ENCODE assay signal across 8 mouse cellular contexts in genomic region chr13:62015424-62016167, GRCm38 (mm10).
DNase-seq lines count a peak whose midpoint lies in the region; ATAC-seq and TF ChIP-seq lines count a peak whose summit lies in the region.
"Not testable (repeated sequence)": the region's sequence is repeated elsewhere in the genome, so short reads cannot be mapped to it uniquely, and the experiment has no call there.

No protein-coding gene starts in this region.

- peak; percentile 27 for DNase-seq in c-Kit-negative CD71-positive TER-119-positive erythroid progenitor cells, embryonic 14.5 days (ENCODE audit: low read depth, low spot score)
- DNase-seq in fibroblast of lung, adult 2 months (ENCODE audit: low read depth), result peak; percentile 36
- peak; percentile 48 for DNase-seq in limb, embryonic 14.5 days (ENCODE audit: low spot score)
- peak; percentile 69 for DNase-seq in midbrain, embryonic 14.5 days
- peak; percentile 13 to 25 for DNase-seq in spleen, postnatal 10 days (ENCODE audit: low spot score in 2 of 2)

- TF ChIP-seq POLR2A in limb, embryonic 14.5 days (IDR thresholded peaks at IDR 0.05; ENCODE audit: borderline replicate concordance, extremely low read depth, insufficient read depth, insufficient read length), result not testable (repeated sequence)

- not testable (repeated sequence) for H3K9me3 ChIP-seq in heart, embryonic 14.5 days (ENCODE audit: control insufficient read depth, low read length); kidney, embryonic 16.5 days (ENCODE audit: low read length); limb, embryonic 14.5 days (ENCODE audit: control insufficient read depth, low read length); midbrain, embryonic 14.5 days (ENCODE audit: control insufficient read depth, low read length)

- H3K27ac ChIP-seq in heart, embryonic 14.5 days (replicated peaks in 1 of 2; ENCODE audit: control insufficient read depth in 1 of 2, insufficient read depth in 1 of 2, low read depth in 2 of 2, low read length in 2 of 2), result peak overlapping the region; percentile 54 to 62
- peak overlapping the region; percentile 75 for H3K27ac ChIP-seq in kidney, embryonic 16.5 days (ENCODE audit: low read length)
- H3K27ac ChIP-seq in limb, embryonic 14.5 days (replicated peaks; ENCODE audit: low read depth, low read length), result peak overlapping the region; percentile 71
- H3K27ac ChIP-seq in midbrain, embryonic 14.5 days (replicated peaks; ENCODE audit: low read depth, low read length), result peak overlapping the region; percentile 50

- peak; percentile 94 for ATAC-seq in CD4-positive, CD25-positive, alpha-beta regulatory T cell, adult 4 months
- ATAC-seq in heart, embryonic 14.5 days (ENCODE audit: insufficient number of reproducible peaks, insufficient read depth, low FRiP score, low read depth), result not testable (repeated sequence)
- ATAC-seq in kidney, embryonic 16.5 days (ENCODE audit: low FRiP score, low TSS enrichment), result peak; percentile 87; the same call in 1 of the 2 replicates
- peak; percentile 86 for ATAC-seq in limb, embryonic 14.5 days (ENCODE audit: low FRiP score, low read depth)
- ATAC-seq in midbrain, embryonic 14.5 days (ENCODE audit: low FRiP score, low TSS enrichment), result peak; percentile 73; the same call in 1 of the 2 replicates

- peak overlapping the region; percentile 77 for H3K9ac ChIP-seq in heart, embryonic 14.5 days (ENCODE audit: low read length)
- peak overlapping the region; percentile 84 for H3K9ac ChIP-seq in kidney, embryonic 16.5 days (replicated peaks; ENCODE audit: low read length)
- peak overlapping the region; percentile 76 for H3K9ac ChIP-seq in limb, embryonic 14.5 days (ENCODE audit: low read depth, low read length, severe bottlenecking)
- H3K9ac ChIP-seq in midbrain, embryonic 14.5 days (replicated peaks; ENCODE audit: low read length), result peak overlapping the region; percentile 53; the same call in 1 of the 2 replicates

- WGBS in heart, embryonic 14.5 days, result 2% methylated on average over 22 of the region's 22 CpGs
- WGBS in kidney, embryonic 16.5 days, result 1% methylated on average over 21 of the region's 22 CpGs
- WGBS in limb, embryonic 14.5 days, result 2% methylated on average over 22 of the region's 22 CpGs
- WGBS in midbrain, embryonic 14.5 days, result 3% methylated on average over 22 of the region's 22 CpGs

- not testable (repeated sequence) for H3K27me3 ChIP-seq in heart, embryonic 14.5 days (ENCODE audit: control insufficient read depth, insufficient read depth, low read length); kidney, embryonic 16.5 days (ENCODE audit: insufficient read depth, low read length); limb, embryonic 14.5 days (ENCODE audit: control insufficient read depth, insufficient read depth, low read length); midbrain, embryonic 14.5 days (ENCODE audit: control insufficient read depth, insufficient read depth, low read length)

- not testable (repeated sequence) for H3K4me1 ChIP-seq in heart, embryonic 14.5 days (ENCODE audit: control insufficient read depth in 2 of 2, insufficient read depth in 2 of 2, low read length in 2 of 2); kidney, embryonic 16.5 days (ENCODE audit: insufficient read depth, low read length); limb, embryonic 14.5 days (ENCODE audit: control insufficient read depth, insufficient read depth, low read length); midbrain, embryonic 14.5 days (ENCODE audit: control insufficient read depth, insufficient read depth, low read length)

- not testable (repeated sequence) for H3K36me3 ChIP-seq in heart, embryonic 14.5 days (ENCODE audit: control insufficient read depth, insufficient read depth, low read length); kidney, embryonic 16.5 days (ENCODE audit: insufficient read depth, low read length); limb, embryonic 14.5 days (ENCODE audit: control insufficient read depth, insufficient read depth, low read length); midbrain, embryonic 14.5 days (ENCODE audit: control insufficient read depth, insufficient read depth, low read length)

- H3K4me3 ChIP-seq in heart, embryonic 14.5 days (ENCODE audit: control insufficient read depth in 1 of 2, insufficient read depth in 1 of 2, low read depth in 1 of 2, low read length in 2 of 2), result peak overlapping the region; percentile 63 to 67
- peak overlapping the region; percentile 70 for H3K4me3 ChIP-seq in kidney, embryonic 16.5 days (ENCODE audit: low read length)
- H3K4me3 ChIP-seq in limb, embryonic 14.5 days (replicated peaks; ENCODE audit: low read length), result peak overlapping the region; percentile 58
- peak overlapping the region; percentile 45 for H3K4me3 ChIP-seq in midbrain, embryonic 14.5 days (replicated peaks; ENCODE audit: low read depth, low read length)

- H3K4me2 ChIP-seq in heart, embryonic 14.5 days (ENCODE audit: low read length), result peak overlapping the region; percentile 63
- peak overlapping the region; percentile 51 for H3K4me2 ChIP-seq in kidney, embryonic 16.5 days (replicated peaks; ENCODE audit: low read depth, low read length)
- peak overlapping the region; percentile 49 for H3K4me2 ChIP-seq in limb, embryonic 14.5 days (replicated peaks; ENCODE audit: low read depth, low read length, severe bottlenecking)
- peak overlapping the region; percentile 51 for H3K4me2 ChIP-seq in midbrain, embryonic 14.5 days (ENCODE audit: low read length)

Comparison
In these comparisons a context has a peak if more than half of its experiments do, and no peak if none do; other contexts are left out.
1. DNase-seq: peak in every context shown above with its lines; median percentile 69 in midbrain, embryonic 14.5 days; 48 in limb, embryonic 14.5 days; 36 in fibroblast of lung, adult 2 months; 27 in c-Kit-negative CD71-positive TER-119-positive erythroid progenitor cells, embryonic 14.5 days; 19 in spleen, postnatal 10 days.